ENCODE assay signal across 8 mouse cellular contexts in the genomic region with DNA sequence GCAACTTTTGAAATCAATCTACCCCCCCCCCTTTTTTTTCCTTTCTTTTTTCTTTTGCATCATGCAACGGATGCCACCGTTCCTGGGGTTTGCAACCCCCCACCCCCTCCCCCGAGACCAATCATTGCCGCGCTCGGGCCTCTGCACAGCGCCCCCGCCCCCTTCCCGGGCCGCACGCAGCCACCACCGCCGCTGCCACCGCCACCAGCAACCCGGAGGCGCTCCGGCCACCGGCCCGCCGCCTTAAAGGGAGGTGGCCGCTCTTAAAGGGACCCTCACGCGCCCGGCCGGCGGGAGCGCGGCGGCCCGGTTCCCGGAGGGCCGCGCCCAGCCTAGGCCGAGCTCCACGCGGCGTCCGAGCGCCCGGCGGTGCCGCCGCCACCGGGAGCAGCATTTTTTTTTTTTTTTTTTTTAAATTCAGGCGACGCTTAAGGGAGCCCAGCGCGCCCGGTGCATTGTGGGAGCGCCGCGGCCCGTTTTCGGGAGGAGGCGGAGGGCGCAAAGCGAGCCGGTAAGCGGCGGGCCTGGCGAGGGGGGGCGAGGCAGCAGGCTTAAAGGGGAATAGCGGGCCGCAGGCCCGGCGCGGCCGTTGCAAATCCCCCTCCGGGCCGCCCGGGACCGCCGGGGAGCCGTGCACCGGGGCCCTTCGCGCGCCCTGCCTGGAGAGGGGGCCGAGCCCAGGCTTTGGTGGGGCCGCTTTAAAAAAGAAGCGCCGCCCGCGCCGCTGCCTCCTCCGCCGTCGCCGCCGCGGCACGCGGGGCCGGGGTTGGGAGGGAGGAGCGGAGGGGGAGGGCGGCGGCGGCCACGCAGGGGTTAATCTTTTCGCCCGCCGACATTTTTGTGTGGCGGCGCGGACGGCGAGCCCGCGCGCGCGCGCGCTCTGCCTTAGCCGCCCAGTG. TPM values are rescaled to one million over a fixed set of nuclear protein-coding genes. Genes with fewer than 3 reads are reported as not detected.
DNase-seq lines count a peak whose midpoint lies in the region; ATAC-seq and TF ChIP-seq lines count a peak whose summit lies in the region.

TSS of gene Sephs1 (plus strand) at position 215 of the 899 bp plus-strand sequence.

- 0 out of 2 replicates have a peak, but pooled peaks cover 3% of the 10 kb centered on the region for H3K79me2 ChIP-seq in heart, adult 2 months (replicated peaks; ENCODE audit: control insufficient read depth, insufficient read depth, low read length)

- TF ChIP-seq CTCF in heart, adult 2 months (IDR thresholded peaks at IDR 0.05), result no peak

- H3K9ac ChIP-seq in embryonic facial prominence, embryonic 13.5 days, result peak within 1 kb of the TSS; percentile 99
- H3K9ac ChIP-seq in heart, adult 2 months (ENCODE audit: low read depth, low read length), result peak within 1 kb of the TSS; percentile 96
- peak within 1 kb of the TSS; percentile 99 for H3K9ac ChIP-seq in limb, embryonic 12.5 days (replicated peaks)
- peak within 1 kb of the TSS; percentile 98 for H3K9ac ChIP-seq in midbrain, embryonic 14.5 days (replicated peaks; ENCODE audit: low read length)

- peaks cover 20% of the 10 kb centered on the region for H3K36me3 ChIP-seq in embryonic facial prominence, embryonic 13.5 days
- H3K36me3 ChIP-seq in heart, adult 2 months (ENCODE audit: control insufficient read depth, insufficient read depth, low read length), result no peaks in the 10 kb centered on the region
- H3K36me3 ChIP-seq in limb, embryonic 12.5 days, result peaks cover 26% of the 10 kb centered on the region
- H3K36me3 ChIP-seq in midbrain, embryonic 14.5 days (ENCODE audit: control insufficient read depth, insufficient read depth, low read length), result peaks cover 18% of the 10 kb centered on the region

- peak within 1 kb of the TSS; percentile 100 for H3K27ac ChIP-seq in embryonic facial prominence, embryonic 13.5 days
- H3K27ac ChIP-seq in heart, adult 2 months, result peak within 1 kb of the TSS; percentile 98
- H3K27ac ChIP-seq in limb, embryonic 12.5 days, result peak within 1 kb of the TSS; percentile 100
- peak within 1 kb of the TSS; percentile 100 for H3K27ac ChIP-seq in midbrain, embryonic 14.5 days (replicated peaks; ENCODE audit: low read depth, low read length)

- peaks cover 19% of the 10 kb centered on the region for H3K4me1 ChIP-seq in embryonic facial prominence, embryonic 13.5 days
- H3K4me1 ChIP-seq in heart, adult 2 months (ENCODE audit: control insufficient read depth, insufficient read depth, low read length), result no peaks in the 10 kb centered on the region; the same call in 1 of the 2 replicates
- H3K4me1 ChIP-seq in limb, embryonic 12.5 days (replicated peaks), result peaks cover 20% of the 10 kb centered on the region
- peaks cover 20% of the 10 kb centered on the region for H3K4me1 ChIP-seq in midbrain, embryonic 14.5 days (ENCODE audit: control insufficient read depth, insufficient read depth, low read length)

- peak; percentile 75 for DNase-seq in 416B (ENCODE audit: low read depth)
- DNase-seq in adrenal gland, postnatal 4 days (ENCODE audit: low spot score in 2 of 2), result peak; percentile 62 to 67
- peak; percentile 89 to 90 for DNase-seq in heart, adult 2 months
- peak; percentile 81 for DNase-seq in kidney, adult 8-10 months
- peak; percentile 95 for DNase-seq in midbrain, embryonic 14.5 days
- DNase-seq in spleen, adult 12 weeks (ENCODE audit: low spot score), result peak; percentile 72

- H3K4me2 ChIP-seq in embryonic facial prominence, embryonic 13.5 days, result peak within 1 kb of the TSS; percentile 74
- H3K4me2 ChIP-seq in limb, embryonic 12.5 days, result peak within 1 kb of the TSS; percentile 70
- H3K4me2 ChIP-seq in midbrain, embryonic 14.5 days (ENCODE audit: low read length), result peak within 1 kb of the TSS; percentile 68

- H3K9me3 ChIP-seq in embryonic facial prominence, embryonic 13.5 days, result no peaks in the 10 kb centered on the region
- no peaks in the 10 kb centered on the region for H3K9me3 ChIP-seq in limb, embryonic 12.5 days
- H3K9me3 ChIP-seq in midbrain, embryonic 14.5 days (ENCODE audit: control insufficient read depth, low read length), result no peaks in the 10 kb centered on the region

- ATAC-seq in embryonic facial prominence, embryonic 13.5 days (ENCODE audit: insufficient number of reproducible peaks, insufficient read depth, low FRiP score, low TSS enrichment, low read depth), result peak; percentile 63
- ATAC-seq in limb, embryonic 12.5 days (ENCODE audit: insufficient number of reproducible peaks, insufficient read depth, low FRiP score, low TSS enrichment, low read depth), result peak; percentile 66
- peak; percentile 89 for ATAC-seq in midbrain, embryonic 14.5 days (ENCODE audit: low FRiP score, low TSS enrichment)

- WGBS in embryonic facial prominence, embryonic 13.5 days, result 1% methylated on average over 85 of the region's 115 CpGs
- under 1% methylated on average over 105 of the region's 115 CpGs for WGBS in heart, adult 2 months
- WGBS in limb, embryonic 12.5 days, result under 1% methylated on average over 98 of the region's 115 CpGs
- under 1% methylated on average over 81 of the region's 115 CpGs for WGBS in midbrain, embryonic 14.5 days

- peak within 1 kb of the TSS; percentile 87 for H3K4me3 ChIP-seq in embryonic facial prominence, embryonic 13.5 days
- H3K4me3 ChIP-seq in heart, adult 2 months, result peak within 1 kb of the TSS; percentile 88
- peak within 1 kb of the TSS; percentile 92 for H3K4me3 ChIP-seq in limb, embryonic 12.5 days (replicated peaks)
- peak within 1 kb of the TSS; percentile 98 for H3K4me3 ChIP-seq in midbrain, embryonic 14.5 days (replicated peaks; ENCODE audit: low read depth, low read length)

- no peaks in the 10 kb centered on the region for H3K27me3 ChIP-seq in embryonic facial prominence, embryonic 13.5 days
- no peaks in the 10 kb centered on the region for H3K27me3 ChIP-seq in heart, adult 2 months (ENCODE audit: control insufficient read depth, insufficient read depth, low read length)
- no peaks in the 10 kb centered on the region for H3K27me3 ChIP-seq in limb, embryonic 12.5 days
- no peaks in the 10 kb centered on the region for H3K27me3 ChIP-seq in midbrain, embryonic 14.5 days (ENCODE audit: control insufficient read depth, insufficient read depth, low read length)

- TF ChIP-seq POLR2A in heart, adult 2 months (IDR thresholded peaks at IDR 0.05; ENCODE audit: insufficient read depth, low read depth, low read length), result no peak

- no peak for TF ChIP-seq EP300 in heart, adult 2 months (IDR thresholded peaks at IDR 0.05; ENCODE audit: insufficient read depth, low read depth, low read length)

- intact Hi-C loops in heart, adult 2 months (cut with DNase I), result loop anchor here (1.0 to 5.0 kb wide), 2 partner anchors 36 to 164 kb away; partner anchors contain the start of gene Bend7

RNA-seq across cellular contexts. Expression of gene Sephs1, which starts in this region (rescaled TPM):
- 10 to 100 TPM; 78.2 to 79.3 TPM for total RNA-seq in adrenal gland, postnatal 4 days (2021)
- polyA plus RNA-seq in embryonic facial prominence, embryonic 13.5 days (2015; fragmentation: Nextera tagmentation; extraction: Ambion mirVana), result 94.4 and 111 TPM in 2 replicates
- 10 to 100 TPM; 12.2 to 12.8 TPM for total RNA-seq in heart, adult 2 months (2021)
- polyA plus RNA-seq in heart, adult 2 months (2012; rRNA removed), result 8.6 and 14.6 TPM in 2 replicates
- 130 and 135 TPM in 2 replicates for polyA plus RNA-seq in limb, embryonic 12.5 days (2016; fragmentation: Nextera tagmentation; extraction: Ambion mirVana)
- 50.9 and 83.9 TPM in 2 replicates for polyA plus RNA-seq in midbrain, embryonic 14.5 days (2014; fragmentation: Nextera tagmentation; extraction: Ambion mirVana)

Comparison
In these comparisons a context has a peak if more than half of its experiments do, and no peak if none do; other contexts are left out.
1. Peak in every context shown above with its lines: DNase-seq, ATAC-seq, H3K4me3 ChIP-seq and H3K27ac ChIP-seq.
2. RNA of gene Sephs1 (total RNA-seq): 78.2 to 79.3 TPM in adrenal gland, postnatal 4 days; 12.2 to 12.8 TPM in heart, adult 2 months; every median in the first group is over 4 times any median in the second.